Mouse (Mus musculus) C2C12 (cell line): ENCODE measurements around the gene Nptxr.

Source experiments
- CTCF ChIP-seq: IDR thresholded peaks from one replicate; pipeline ENCODE4 v1.5.1; 2011; ENCODE audit not compliant: control insufficient read depth, insufficient read depth, insufficient read length
- MYOD1 ChIP-seq: IDR thresholded peaks from one replicate; pipeline ENCODE4 v1.6.1; 2011; ENCODE audit warnings: low read depth; ENCODE audit not compliant: control insufficient read depth, insufficient read length

- no peak for TF ChIP-seq CTCF
- TF ChIP-seq MYOD1 = no peak
Measured at GRCm38 (mm10) chr15:79797680-79798079, 6.9 kb downstream of the Nptxr start.
